Mouse (Mus musculus): Measurements from ENCODE around the gene Olfr544.

- no peak for TF ChIP-seq CTCF (IDR thresholded peaks at IDR 0.05; ENCODE audit: extremely low read depth, insufficient read depth, insufficient read length, insufficient replicate concordance)
- no peak for TF ChIP-seq POLR2A (IDR thresholded peaks at IDR 0.05; ENCODE audit: low read depth, low read length)
Observed at GRCm38 (mm10) chr7:102511927-102512326, 23.8 kb upstream of the Olfr544 start.
